Mouse (Mus musculus): ENCODE results near the gene Camk1g. TPM values are rescaled to one million over a fixed set of nuclear protein-coding genes. Genes with fewer than 3 reads are reported as not detected.

Gene Camk1g
- total and polyA plus RNA-seq, 3 experiments = not detected

DNA sequence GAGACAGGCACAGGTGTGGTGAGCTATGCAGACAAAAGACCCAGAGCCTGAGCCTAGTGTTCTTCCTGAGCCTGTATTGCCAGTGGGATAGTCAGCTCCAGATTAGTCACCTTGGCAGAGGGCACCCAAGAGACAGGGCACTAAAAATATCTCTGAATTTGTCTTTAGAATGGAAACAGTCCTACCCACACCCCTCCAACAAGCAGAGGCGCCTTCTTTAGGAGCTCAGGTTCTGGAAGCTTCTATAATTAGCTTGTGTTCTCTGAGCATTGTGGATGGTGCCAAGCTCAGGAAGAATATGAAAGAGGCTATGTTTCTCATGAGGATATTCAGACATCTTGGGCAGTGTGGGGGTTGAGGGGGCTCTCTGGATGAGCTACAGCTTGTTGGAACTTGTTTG lies 37.4 kb downstream of the Camk1g start:
- dilution Hi-C loops (cut with MboI; ENCODE audit: extremely low pct_ligation_motif_present, extremely low pct_unique_long_range_greater_than_20kb, low sequenced_read_pairs) = no loop called here
- Histone ChIP-seq H3K27me3 (replicated peaks) (no peaks in the 10 kb centered on the region), H3K4me3 (replicated peaks in 1 of 3; ENCODE audit: low read depth in 2 of 3, low read length in 2 of 3, poor library complexity in 1 of 3) (no peak overlapping the region), H3K36me3 (replicated peaks in 1 of 2; ENCODE audit: control insufficient read depth in 1 of 2, insufficient read depth in 1 of 2, low read length in 1 of 2) (peaks cover 0 to 3% of the 10 kb centered on the region in 2 experiments), H3K9me3 (replicated peaks; ENCODE audit: low read length) (no peaks in the 10 kb centered on the region), H3K79me2 (replicated peaks; ENCODE audit: control insufficient read depth, extremely low read depth, insufficient read depth, poor library complexity, severe bottlenecking) (no peaks in the 10 kb centered on the region), H3K4me2 (ENCODE audit: insufficient read depth, low read depth, poor library complexity, severe bottlenecking) (no peak overlapping the region), H3K27ac (ENCODE audit: insufficient read depth, low read depth) (no peak overlapping the region), H3K9ac (ENCODE audit: insufficient read depth, low read depth) (no peak overlapping the region), H3K4me1 (ENCODE audit: control insufficient read depth in 1 of 2, insufficient read depth in 2 of 2) (peaks cover 0 to 17% of the 10 kb centered on the region in 2 experiments; a peak in 2 of 4 replicates)
- in situ Hi-C loops (cut with MboI; ENCODE audit: low pct_ligation_motif_present, low pct_unique_long_range_greater_than_20kb, low sequenced_read_pairs) = no loop called here
- no peak for TF ChIP-seq BHLHE40 (IDR thresholded peaks at IDR 0.05; ENCODE audit: low read depth, low read length)
- TF ChIP-seq UBTF (IDR thresholded peaks at IDR 0.05; ENCODE audit: low read depth, low read length) = no peak
- TF ChIP-seq EP300 (IDR thresholded peaks at IDR 0.05; ENCODE audit: low read length) = no peak
- TF ChIP-seq NRF1 (IDR thresholded peaks at IDR 0.05; ENCODE audit: low read depth, low read length) = no peak
- TF ChIP-seq E2F4 (IDR thresholded peaks at IDR 0.05; ENCODE audit: insufficient replicate concordance, low read depth, low read length) = no peak
- no peak for TF ChIP-seq USF1 (IDR thresholded peaks at IDR 0.05; ENCODE audit: low read depth, low read length)
- no peak for DNase-seq (ENCODE audit: extremely low read depth)

DNA sequence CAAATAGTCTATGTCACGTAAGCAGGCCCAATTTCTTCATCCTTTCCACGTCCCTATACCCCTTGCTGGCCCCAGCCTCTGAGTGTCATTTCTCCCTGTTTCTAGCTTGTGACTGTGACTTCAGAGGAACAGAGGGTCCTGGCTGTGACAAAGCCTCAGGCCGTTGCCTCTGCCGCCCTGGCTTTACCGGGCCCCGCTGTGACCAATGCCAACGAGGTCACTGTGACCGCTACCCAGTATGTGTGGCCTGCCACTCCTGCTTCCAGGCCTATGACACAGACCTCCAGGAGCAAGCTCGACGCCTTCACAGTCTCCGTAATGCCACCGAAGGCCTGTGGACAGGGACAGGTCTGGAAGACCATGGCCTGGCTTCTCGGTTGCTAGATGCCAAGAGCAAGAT lies 38.1 kb downstream of the Camk1g start:
- no peak overlapping the region for H3K9ac ChIP-seq (ENCODE audit: insufficient read depth, low read depth)
- H3K4me1 ChIP-seq (ENCODE audit: control insufficient read depth in 1 of 2, insufficient read depth in 2 of 2) = peaks cover 0 to 11% of the 10 kb centered on the region in 2 experiments; a peak in 2 of 4 replicates
- dilution Hi-C loops (cut with MboI; ENCODE audit: extremely low pct_ligation_motif_present, extremely low pct_unique_long_range_greater_than_20kb, low sequenced_read_pairs) (no loop called here), in situ Hi-C loops (cut with MboI; ENCODE audit: low pct_ligation_motif_present, low pct_unique_long_range_greater_than_20kb, low sequenced_read_pairs) (no loop called here)
- peaks cover 0 to 3% of the 10 kb centered on the region in 2 experiments for H3K36me3 ChIP-seq (replicated peaks in 1 of 2; ENCODE audit: control insufficient read depth in 1 of 2, insufficient read depth in 1 of 2, low read length in 1 of 2)
- H3K27ac ChIP-seq (ENCODE audit: insufficient read depth, low read depth) = no peak overlapping the region
- H3K9me3 ChIP-seq (replicated peaks; ENCODE audit: low read length) = no peaks in the 10 kb centered on the region
- TF ChIP-seq BHLHE40 (IDR thresholded peaks at IDR 0.05; ENCODE audit: low read depth, low read length) (no peak), POLR2AphosphoS2 (IDR thresholded peaks at IDR 0.05; ENCODE audit: low read depth, low read length) (no peak), JUND (conservative IDR thresholded peaks at IDR 0.05; ENCODE audit: low read depth, low read length) (no peak)
- no peaks in the 10 kb centered on the region for H3K27me3 ChIP-seq (replicated peaks)
- no peak for DNase-seq (ENCODE audit: extremely low read depth)
- H3K4me3 ChIP-seq (replicated peaks in 1 of 3; ENCODE audit: low read depth in 2 of 3, low read length in 2 of 3, poor library complexity in 1 of 3) = no peak overlapping the region
- H3K79me2 ChIP-seq (replicated peaks; ENCODE audit: control insufficient read depth, extremely low read depth, insufficient read depth, poor library complexity, severe bottlenecking) = no peaks in the 10 kb centered on the region
- H3K4me2 ChIP-seq (ENCODE audit: insufficient read depth, low read depth, poor library complexity, severe bottlenecking) = no peak overlapping the region

DNA sequence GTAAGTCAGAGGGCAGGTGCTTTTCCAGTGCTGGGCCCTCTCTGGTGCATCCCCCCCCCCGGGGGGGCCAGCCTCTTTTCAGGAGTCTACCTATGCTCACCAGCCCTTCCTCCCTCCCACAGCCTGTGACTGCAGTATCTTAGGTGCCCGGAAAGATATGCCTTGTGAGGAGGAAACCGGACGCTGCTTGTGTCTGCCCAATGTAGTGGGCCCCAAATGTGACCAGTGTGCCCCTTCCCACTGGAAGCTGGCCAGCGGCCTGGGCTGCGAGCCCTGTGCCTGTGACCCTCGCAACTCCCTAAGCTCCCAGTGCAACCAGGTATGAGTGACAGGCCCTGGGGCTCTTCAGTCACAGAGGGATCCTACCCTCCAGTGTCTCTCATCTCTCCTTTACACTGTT lies 39.5 kb downstream of the Camk1g start:
- no peak overlapping the region for H3K9ac ChIP-seq (ENCODE audit: insufficient read depth, low read depth)
- no peaks in the 10 kb centered on the region for H3K4me1 ChIP-seq (ENCODE audit: control insufficient read depth in 1 of 2, insufficient read depth in 2 of 2)
- no peak overlapping the region for H3K27ac ChIP-seq (ENCODE audit: insufficient read depth, low read depth)
- no peaks in the 10 kb centered on the region for H3K27me3 ChIP-seq (replicated peaks)
- in situ Hi-C loops (cut with MboI; ENCODE audit: low pct_ligation_motif_present, low pct_unique_long_range_greater_than_20kb, low sequenced_read_pairs) (no loop called here), dilution Hi-C loops (cut with MboI; ENCODE audit: extremely low pct_ligation_motif_present, extremely low pct_unique_long_range_greater_than_20kb, low sequenced_read_pairs) (no loop called here)
- H3K4me3 ChIP-seq (replicated peaks in 1 of 3; ENCODE audit: low read depth in 2 of 3, low read length in 2 of 3, poor library complexity in 1 of 3) = no peak overlapping the region
- no peak for DNase-seq (ENCODE audit: extremely low read depth)
- no peaks in the 10 kb centered on the region for H3K79me2 ChIP-seq (replicated peaks; ENCODE audit: control insufficient read depth, extremely low read depth, insufficient read depth, poor library complexity, severe bottlenecking)
- H3K4me2 ChIP-seq (ENCODE audit: insufficient read depth, low read depth, poor library complexity, severe bottlenecking) = no peak overlapping the region
- no peak for TF ChIP-seq ETS1 (conservative IDR thresholded peaks at IDR 0.05; ENCODE audit: low read depth, low read length)
- TF ChIP-seq JUN (IDR thresholded peaks at IDR 0.05; ENCODE audit: insufficient read depth, low read depth, low read length) = no peak
- no peak for TF ChIP-seq SMC3 (IDR thresholded peaks at IDR 0.05; ENCODE audit: low read depth, low read length)
- TF ChIP-seq NRF1 (IDR thresholded peaks at IDR 0.05; ENCODE audit: low read depth, low read length) = no peak
- no peak for TF ChIP-seq USF1 (IDR thresholded peaks at IDR 0.05; ENCODE audit: low read depth, low read length)
- TF ChIP-seq RCOR1 (conservative IDR thresholded peaks at IDR 0.05; ENCODE audit: low read depth, low read length) = no peak
- no peaks in the 10 kb centered on the region for H3K9me3 ChIP-seq (replicated peaks; ENCODE audit: low read length)
- H3K36me3 ChIP-seq (replicated peaks in 1 of 2; ENCODE audit: control insufficient read depth in 1 of 2, insufficient read depth in 1 of 2, low read length in 1 of 2) = peaks cover 0 to 3% of the 10 kb centered on the region in 2 experiments
